Mouse (Mus musculus) CH12.LX (cell line): ENCODE data around the gene Sft2d1. TPM values are rescaled to one million over a fixed set of nuclear protein-coding genes. Genes with fewer than 3 reads are reported as not detected.

Experiments used
- DNase-seq: peaks from one replicate; pipeline ENCODE4 v3.0.0-alpha.2; 2013; ENCODE audit errors: extremely low read depth
- H3K27ac ChIP-seq: 2 replicates; pipeline ENCODE4 v1.5.1; 2012; ENCODE audit warnings: low read depth, mild to moderate bottlenecking, control low read depth, moderate library complexity; ENCODE audit not compliant: insufficient read depth
- H3K27me3 ChIP-seq: replicated peaks from 2 replicates; pipeline ENCODE3; 2012; ENCODE audit warnings: inconsistent platforms
- H3K36me3 ChIP-seq, 2 experiments: replicated peaks in 1 of 2; 2 replicates each; pipeline versions ENCODE3 to v1.6.1; 2012; ENCODE audit warnings: inconsistent platforms in 1 of 2, low read length in 1 of 2, mild to moderate bottlenecking in 1 of 2, mixed read lengths in 1 of 2, moderate library complexity in 1 of 2; ENCODE audit not compliant: control insufficient read depth in 1 of 2, insufficient read depth in 1 of 2
- H3K4me1 ChIP-seq, 2 experiments: 2 replicates each; pipeline ENCODE4 v1.6.1; 2012; ENCODE audit warnings: inconsistent platforms in 1 of 2, moderate library complexity in 1 of 2; ENCODE audit not compliant: insufficient read depth in 2 of 2, control insufficient read depth in 1 of 2
- H3K4me2 ChIP-seq: 2 replicates; pipeline ENCODE4 v1.6.1; 2012; ENCODE audit warnings: low read depth, mild to moderate bottlenecking, control low read depth; ENCODE audit not compliant: poor library complexity, insufficient read depth, severe bottlenecking
- H3K4me3 ChIP-seq, 3 experiments: fragments of 150-350 bp in 1 of 3; sonication (generic) in 1 of 3; replicated peaks in 1 of 3; 2 replicates each; pipeline versions ENCODE3 to v1.5.1; 2011 to 2012; ENCODE audit warnings: low read depth in 2 of 3, low read length in 2 of 3, mild to moderate bottlenecking in 2 of 3, moderate library complexity in 2 of 3, control low read depth in 1 of 3, improper control_type of control experiment in 1 of 3, inconsistent platforms in 1 of 3, mixed read lengths in 1 of 3; ENCODE audit not compliant: poor library complexity in 1 of 3
- H3K79me2 ChIP-seq: replicated peaks from 2 replicates; pipeline ENCODE4 v1.6.1; 2012; ENCODE audit warnings: mild to moderate bottlenecking, moderate library complexity; ENCODE audit not compliant: control insufficient read depth, poor library complexity, insufficient read depth, severe bottlenecking; ENCODE audit errors: extremely low read depth
- H3K9ac ChIP-seq: 2 replicates; pipeline ENCODE4 v1.6.1; 2012; ENCODE audit warnings: low read depth, mild to moderate bottlenecking, control low read depth, moderate library complexity; ENCODE audit not compliant: insufficient read depth
- H3K9me3 ChIP-seq: replicated peaks from 2 replicates; pipeline ENCODE3; 2012; ENCODE audit warnings: low read length, inconsistent platforms, mixed read lengths
- BHLHE40 ChIP-seq: IDR thresholded peaks from 2 replicates; pipeline ENCODE4 v1.6.1; 2011; ENCODE audit warnings: mild to moderate bottlenecking, low read depth, low read length, improper control_type of control experiment
- CHD1 ChIP-seq: IDR thresholded peaks from 2 replicates; pipeline ENCODE4 v1.6.1; 2012; ENCODE audit warnings: low read depth, low read length, improper control_type of control experiment, inconsistent platforms
- CHD2 ChIP-seq: IDR thresholded peaks from 2 replicates; pipeline ENCODE4 v1.6.1; 2011; ENCODE audit warnings: low read length, improper control_type of control experiment
- CTCF ChIP-seq, 2 experiments: IDR thresholded peaks in 1 of 2; conservative IDR thresholded peaks in 1 of 2; 2 replicates each; pipeline ENCODE4 v1.5.1; 2011 to 2012; ENCODE audit warnings: low read depth in 2 of 2, low read length in 2 of 2, improper control_type of control experiment in 1 of 2, inconsistent platforms in 1 of 2, mild to moderate bottlenecking in 1 of 2, moderate library complexity in 1 of 2
- EP300 ChIP-seq: IDR thresholded peaks from 2 replicates; pipeline ENCODE4 v1.6.1; 2011; ENCODE audit warnings: low read length, improper control_type of control experiment
- HCFC1 ChIP-seq: IDR thresholded peaks from 2 replicates; pipeline ENCODE4 v1.6.1; 2012; ENCODE audit warnings: low read depth, mild to moderate bottlenecking, inconsistent platforms, low read length, improper control_type of control experiment
- IRF4 ChIP-seq: IDR thresholded peaks from 2 replicates; pipeline ENCODE4 v1.6.1; 2014; ENCODE audit warnings: low read depth, mild to moderate bottlenecking, inconsistent platforms, low read length, improper control_type of control experiment
- MAX ChIP-seq: IDR thresholded peaks from 2 replicates; pipeline ENCODE4 v1.6.1; 2011; ENCODE audit warnings: low read length, improper control_type of control experiment
- MEF2A ChIP-seq: IDR thresholded peaks from 2 replicates; pipeline ENCODE4 v1.6.1; 2014; ENCODE audit warnings: low read depth, mild to moderate bottlenecking, inconsistent platforms, low read length, improper control_type of control experiment, borderline replicate concordance
- MXI1 ChIP-seq: IDR thresholded peaks from 2 replicates; pipeline ENCODE4 v1.6.1; 2011; ENCODE audit warnings: mild to moderate bottlenecking, low read depth, low read length, improper control_type of control experiment
- MYC ChIP-seq: IDR thresholded peaks from 2 replicates; pipeline ENCODE4 v1.6.1; 2011; ENCODE audit warnings: low read depth, mild to moderate bottlenecking, improper control_type of control experiment, low read length
- NELFE ChIP-seq: IDR thresholded peaks from 2 replicates; pipeline ENCODE4 v1.6.1; 2011; ENCODE audit warnings: low read depth, low read length, improper control_type of control experiment
- NRF1 ChIP-seq: IDR thresholded peaks from 2 replicates; pipeline ENCODE4 v1.6.1; 2014; ENCODE audit warnings: low read depth, mild to moderate bottlenecking, inconsistent platforms, low read length, improper control_type of control experiment, moderate library complexity
- POLR2A ChIP-seq: IDR thresholded peaks from 2 replicates; pipeline ENCODE4 v1.6.1; 2011; ENCODE audit warnings: low read depth, mild to moderate bottlenecking, improper control_type of control experiment, low read length
- POLR2AphosphoS2 ChIP-seq: IDR thresholded peaks from 2 replicates; pipeline ENCODE4 v1.6.1; 2011; ENCODE audit warnings: low read depth, low read length, improper control_type of control experiment
- RAD21 ChIP-seq: IDR thresholded peaks from 2 replicates; pipeline ENCODE4 v1.6.1; 2011; ENCODE audit warnings: low read depth, mild to moderate bottlenecking, low read length, improper control_type of control experiment, moderate library complexity
- RCOR1 ChIP-seq: conservative IDR thresholded peaks from 2 replicates; pipeline ENCODE4 v1.6.1; 2012; ENCODE audit warnings: low read depth, mild to moderate bottlenecking, inconsistent platforms, low read length, improper control_type of control experiment
- SIN3A ChIP-seq: IDR thresholded peaks from 2 replicates; pipeline ENCODE4 v1.6.1; 2012; ENCODE audit warnings: low read length, improper control_type of control experiment, inconsistent platforms
- SMC3 ChIP-seq: IDR thresholded peaks from 2 replicates; pipeline ENCODE4 v1.6.1; 2011; ENCODE audit warnings: low read depth, low read length, improper control_type of control experiment
- TCF12 ChIP-seq: IDR thresholded peaks from 2 replicates; pipeline ENCODE4 v1.6.1; 2014; ENCODE audit warnings: low read depth, mild to moderate bottlenecking, inconsistent platforms, low read length, improper control_type of control experiment
- UBTF ChIP-seq: IDR thresholded peaks from 2 replicates; pipeline ENCODE4 v1.6.1; 2012; ENCODE audit warnings: low read depth, mild to moderate bottlenecking, inconsistent platforms, low read length, improper control_type of control experiment, moderate library complexity
- USF2 ChIP-seq: conservative IDR thresholded peaks from 2 replicates; pipeline ENCODE4 v1.6.1; 2011; ENCODE audit warnings: low read depth, low read length, improper control_type of control experiment
- ZC3H11A ChIP-seq: IDR thresholded peaks from 2 replicates; pipeline ENCODE4 v1.6.1; 2012; ENCODE audit warnings: low read depth, mild to moderate bottlenecking, inconsistent platforms, low read length, improper control_type of control experiment
- dilution Hi-C: fragments of 300-500 bp; cut with MboI; formaldehyde crosslinking; loops from 2 replicates; pipeline ENCODE4 v1.14.3; 2020; ENCODE audit warnings: low sequenced_read_pairs; ENCODE audit not compliant: extremely low pct_unique_long_range_greater_than_20kb, extremely low pct_ligation_motif_present
- in situ Hi-C: fragments of 300-500 bp; cut with MboI; formaldehyde crosslinking; loops from 3 replicates; pipeline ENCODE4 v1.14.3; 2019; ENCODE audit warnings: low sequenced_read_pairs, low pct_ligation_motif_present, low pct_unique_long_range_greater_than_20kb, mixed read lengths
- polyA plus RNA-seq: library from polyadenylated mRNA; unstranded; fragments of >175 nt; gene quantifications from 2 replicates; pipeline ENCODE4 v1.2.1, GENCODE M21; 2012; ENCODE audit warnings: low read depth; ENCODE audit not compliant: insufficient read length
- total RNA-seq, 2 experiments: library from RNA; depleted of rRNA; stranded (reverse); fragments of 300-350 nt in 1 of 2; fragments of >200 nt in 1 of 2; gene quantifications; 2 replicates each; pipeline ENCODE4 v1.2.3; 2012 to 2014

Sft2d1 gene
- total and polyA plus RNA-seq, 3 experiments: 71.7 to 121 (median 75.1) TPM

DNA sequence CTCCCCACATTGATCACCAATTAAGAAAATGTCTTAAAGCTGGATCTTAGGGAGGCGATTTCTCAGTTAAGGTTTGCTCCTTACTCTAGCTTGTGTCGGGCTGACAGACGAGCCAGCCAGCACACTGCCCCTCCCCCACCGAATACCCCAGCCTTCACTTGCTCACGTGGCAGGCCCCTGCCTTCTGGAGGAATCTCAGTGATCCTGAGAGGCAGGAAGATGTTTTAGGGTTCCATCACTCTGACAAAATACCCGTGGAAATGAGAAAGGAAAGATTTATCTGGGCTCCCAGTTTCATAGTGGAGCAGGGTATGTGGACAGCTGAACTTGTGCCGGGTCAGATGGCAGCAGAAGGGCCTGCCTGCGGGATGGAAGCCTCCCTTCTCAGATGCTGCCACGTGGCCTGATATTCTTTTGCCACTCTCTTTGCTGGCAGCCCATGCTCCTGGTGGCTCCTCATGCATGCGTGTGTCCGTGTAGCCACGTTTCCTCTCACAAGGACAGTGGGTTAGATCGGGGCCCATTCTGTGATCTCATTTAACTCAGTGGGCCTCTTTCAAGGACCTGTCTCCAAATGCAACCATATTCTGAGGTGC lies 59.8 kb downstream of the Sft2d1 start:
- no peaks in the 10 kb centered on the region for H3K36me3 ChIP-seq
- H3K4me2 ChIP-seq: no peak overlapping the region
- no peak for TF ChIP-seq USF2
- TF ChIP-seq SIN3A: no peak
- no peak for TF ChIP-seq TCF12
- TF ChIP-seq HCFC1: no peak
- no peak for TF ChIP-seq UBTF
- TF ChIP-seq RCOR1: no peak
- no peak for TF ChIP-seq ZC3H11A
- TF ChIP-seq POLR2A: no peak
- no peak for TF ChIP-seq CTCF (conservative IDR thresholded peaks at IDR 0.05 in 1 of 2, IDR thresholded peaks at IDR 0.05 in 1 of 2; ENCODE audit: low read depth in 2 of 2, low read length in 2 of 2)
- no peak for TF ChIP-seq EP300
- no peak overlapping the region for H3K9ac ChIP-seq
- H3K9me3 ChIP-seq: no peaks in the 10 kb centered on the region
- H3K79me2 ChIP-seq: no peaks in the 10 kb centered on the region
- no peak overlapping the region for H3K27ac ChIP-seq
- in situ Hi-C loops (loop anchor here (5.0 to 10.0 kb wide), 3 partner anchors 56 to 173 kb away; partner anchors contain the start of genes Mpc1 and Sft2d1), dilution Hi-C loops (no loop called here)
- DNase-seq: no peak
- H3K4me1 ChIP-seq: peaks cover 2 to 25% of the 10 kb centered on the region in 2 experiments; a peak in 2 of 4 replicates
- H3K27me3 ChIP-seq: peaks cover 1% of the 10 kb centered on the region
- H3K4me3 ChIP-seq: no peak overlapping the region

- no peaks in the 10 kb centered on the region for H3K27me3 ChIP-seq
- H3K4me1 ChIP-seq: peaks cover 2 to 27% of the 10 kb centered on the region in 2 experiments; a peak in 2 of 4 replicates
- no peak for TF ChIP-seq MAX
- 0 out of 2 replicates have a peak, but pooled peaks have one; percentile 23 for TF ChIP-seq POLR2A
- 0 out of 2 replicates have a peak, but pooled peaks have one; percentile 29 for TF ChIP-seq CHD2
- H3K9me3 ChIP-seq: no peaks in the 10 kb centered on the region
- H3K9ac ChIP-seq: no peak overlapping the region
- H3K79me2 ChIP-seq: no peaks in the 10 kb centered on the region
- H3K36me3 ChIP-seq: no peaks in the 10 kb centered on the region
- H3K27ac ChIP-seq: no peak overlapping the region
- peak overlapping the region; percentile 71 for H3K4me2 ChIP-seq
- DNase-seq: peak; percentile 66
- dilution Hi-C loops (no loop called here), in situ Hi-C loops (loop anchor here (5.0 to 10.0 kb wide), 3 partner anchors 57 to 175 kb away; partner anchors contain the start of genes Mpc1 and Sft2d1)
- H3K4me3 ChIP-seq: peak overlapping the region in 2 of 3 experiments; percentile 41 to 50
These were observed 60.9 kb downstream of the Sft2d1 start for GRCm38 (mm10) chr17:8371834-8372233.

DNA sequence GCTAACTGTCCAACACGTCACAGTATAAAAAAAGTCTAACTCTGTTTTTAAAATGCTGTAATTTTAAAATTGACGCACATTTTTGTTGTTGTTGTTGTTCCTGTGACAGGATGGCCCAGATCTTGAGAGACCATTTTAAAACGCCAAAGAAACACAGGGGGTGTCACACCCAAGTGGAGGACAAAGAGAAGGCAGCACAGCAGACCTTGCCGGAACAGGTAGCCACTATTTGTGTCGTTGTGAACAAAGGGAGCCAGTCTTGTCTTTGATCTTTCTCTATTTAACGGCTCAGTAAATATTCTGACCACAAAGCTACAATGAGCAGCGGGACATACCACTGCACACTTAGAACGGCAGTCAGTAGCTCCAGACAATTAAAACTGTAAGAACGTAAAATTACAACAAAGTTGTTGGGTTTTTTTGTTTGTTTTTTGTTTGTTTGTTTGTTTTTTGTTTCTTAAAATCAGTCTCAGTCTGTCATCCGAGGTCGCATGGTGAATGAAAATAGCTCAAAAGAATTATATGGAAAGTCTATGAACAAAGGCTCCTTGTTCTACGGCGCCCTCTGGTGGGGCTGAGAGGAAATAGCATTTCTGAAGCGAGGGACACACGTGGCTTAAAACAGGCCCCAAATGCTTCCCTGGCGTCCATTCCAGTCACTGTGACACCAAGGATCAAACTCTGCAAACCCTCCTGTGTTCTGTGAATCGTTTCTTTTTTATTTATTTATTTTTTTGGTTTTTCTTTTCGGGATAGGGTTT lies 61.6 kb downstream of the Sft2d1 start:
- TF ChIP-seq POLR2AphosphoS2: no peak
- TF ChIP-seq MAX: peak; percentile 94
- TF ChIP-seq CHD1: no peak
- peak; percentile 54 for TF ChIP-seq ZC3H11A
- 0 out of 2 replicates have a peak, but pooled peaks have one; percentile 33 for TF ChIP-seq MEF2A
- peak; percentile 99 for TF ChIP-seq MYC
- no peak for TF ChIP-seq NRF1
- TF ChIP-seq BHLHE40: peak; percentile 19; the same call in 1 of the 2 replicates
- TF ChIP-seq MXI1: peak; percentile 62; the same call in 1 of the 2 replicates
- peak; percentile 74 to 92 for TF ChIP-seq CTCF (conservative IDR thresholded peaks at IDR 0.05 in 1 of 2, IDR thresholded peaks at IDR 0.05 in 1 of 2; ENCODE audit: low read depth in 2 of 2, low read length in 2 of 2)
- TF ChIP-seq NELFE: no peak
- TF ChIP-seq SMC3: peak; percentile 86
- no peak for TF ChIP-seq IRF4
- TF ChIP-seq SIN3A: no peak
- peak; percentile 83 for TF ChIP-seq RAD21
- peak; percentile 11; the same call in 1 of the 2 replicates for TF ChIP-seq HCFC1
- no peak overlapping the region for H3K27ac ChIP-seq

More for the DNA sequence above, 61.6 kb downstream of the Sft2d1 start:
- Histone ChIP-seq H3K9ac (no peak overlapping the region), H3K4me2 (peak overlapping the region; percentile 71), H3K36me3 (no peaks in the 10 kb centered on the region), H3K79me2 (no peaks in the 10 kb centered on the region), H3K27me3 (no peaks in the 10 kb centered on the region), H3K4me1 (peaks cover 0 to 25% of the 10 kb centered on the region in 2 experiments; a peak in 2 of 4 replicates), H3K4me3 (peak overlapping the region; percentile 21 to 50 (median 41)), H3K9me3 (no peaks in the 10 kb centered on the region)
- dilution Hi-C loops: no loop called here
- in situ Hi-C loops: loop anchor here (5.0 to 10.0 kb wide), 3 partner anchors 58 to 175 kb away; partner anchors contain the start of genes Mpc1 and Sft2d1
- peak; percentile 85 for DNase-seq
